Mouse (Mus musculus) activated CD4-positive, CD25-positive, alpha-beta regulatory T cell, adult 4 months (primary cell): ENCODE results near the gene Fbxw8. TPM values are rescaled to one million over a fixed set of nuclear protein-coding genes. Genes with fewer than 3 reads are reported as not detected.
A peak's percentile ranks its signal among the peaks of the same experiment; 100 is the strongest.

ENCODE experiments used
- ATAC-seq: one replicate; pipeline ENCODE4 v1.8.0; 2017
- polyA plus RNA-seq, 2 experiments: library from polyadenylated mRNA; unstranded; fragments of 100-300 nt; shearing (Covaris generic); gene quantifications; one replicate each; pipeline ENCODE4 v1.2.1; 2017

The Fbxw8 gene
- polyA plus RNA-seq, 2 experiments from 2014 or later = 3.1 to 3.6 TPM

DNA sequence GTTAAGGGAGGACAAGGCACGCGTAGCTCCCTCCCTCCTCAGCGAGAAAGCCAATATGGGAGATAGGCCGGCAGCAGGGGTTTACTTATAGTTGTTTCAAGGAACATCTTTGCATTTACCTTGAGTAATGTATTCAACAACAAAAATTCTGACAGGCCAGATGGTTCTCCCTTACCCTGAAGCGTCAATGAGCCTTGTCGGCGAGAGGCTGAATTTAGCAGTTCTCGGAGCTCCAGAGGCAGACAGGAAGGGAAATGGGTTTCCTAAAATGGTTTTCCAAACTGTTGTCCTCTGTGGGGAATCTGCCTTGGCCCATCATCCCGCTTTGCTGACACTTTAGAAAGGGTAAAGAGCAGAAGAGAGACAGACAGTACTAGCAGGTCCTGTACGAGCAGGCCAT is 48.6 kb downstream of the Fbxw8 start:
- ATAC-seq = no peak

DNA sequence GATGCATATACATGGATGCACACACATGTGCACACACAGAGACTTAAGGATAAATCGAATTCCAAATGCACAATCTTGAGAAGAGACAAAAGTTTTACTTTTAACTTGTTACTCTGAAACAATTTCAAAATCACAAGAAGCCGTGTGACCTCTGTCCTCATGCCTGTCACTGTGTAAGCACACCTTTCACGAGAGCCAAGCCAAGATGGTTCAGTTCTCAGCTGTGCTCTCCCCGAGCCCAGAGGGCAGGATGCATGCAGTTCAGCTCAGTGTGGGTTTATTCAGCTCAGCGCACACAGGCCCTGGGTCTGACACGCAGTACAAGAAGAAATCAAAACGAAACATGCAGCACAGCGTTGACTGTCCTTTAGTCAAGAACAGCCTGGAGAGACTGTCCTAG is 49.7 kb downstream of the Fbxw8 start:
- ATAC-seq = no peak

DNA sequence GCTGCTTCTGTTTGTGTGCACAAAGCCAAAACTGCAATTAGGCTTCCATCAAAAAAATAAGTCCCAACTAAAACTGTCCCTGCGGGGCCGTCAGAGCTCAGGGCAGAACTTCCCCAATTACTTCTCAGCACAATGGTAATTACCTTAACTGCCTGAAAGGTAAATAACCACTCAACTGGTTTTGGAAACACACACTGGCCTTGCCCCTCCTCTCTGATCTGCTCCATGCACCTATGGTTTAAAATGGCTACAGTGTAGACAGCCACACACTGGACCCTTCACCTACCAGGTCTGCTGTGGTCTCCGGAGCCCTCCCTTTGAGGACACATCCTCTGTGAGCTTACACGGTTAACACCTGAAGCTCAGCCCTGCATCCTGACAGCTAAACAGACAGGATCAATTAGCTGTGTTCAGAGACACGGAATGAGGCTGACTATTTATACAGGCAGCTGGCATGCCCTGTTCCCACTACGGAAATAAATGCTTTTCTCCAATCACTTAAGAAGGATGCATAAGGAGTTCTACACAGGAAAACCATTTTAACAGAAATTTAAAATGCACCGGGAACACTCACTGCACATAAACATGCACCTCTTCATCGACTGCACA is 55.3 kb downstream of the Fbxw8 start:
- no peak for ATAC-seq

DNA sequence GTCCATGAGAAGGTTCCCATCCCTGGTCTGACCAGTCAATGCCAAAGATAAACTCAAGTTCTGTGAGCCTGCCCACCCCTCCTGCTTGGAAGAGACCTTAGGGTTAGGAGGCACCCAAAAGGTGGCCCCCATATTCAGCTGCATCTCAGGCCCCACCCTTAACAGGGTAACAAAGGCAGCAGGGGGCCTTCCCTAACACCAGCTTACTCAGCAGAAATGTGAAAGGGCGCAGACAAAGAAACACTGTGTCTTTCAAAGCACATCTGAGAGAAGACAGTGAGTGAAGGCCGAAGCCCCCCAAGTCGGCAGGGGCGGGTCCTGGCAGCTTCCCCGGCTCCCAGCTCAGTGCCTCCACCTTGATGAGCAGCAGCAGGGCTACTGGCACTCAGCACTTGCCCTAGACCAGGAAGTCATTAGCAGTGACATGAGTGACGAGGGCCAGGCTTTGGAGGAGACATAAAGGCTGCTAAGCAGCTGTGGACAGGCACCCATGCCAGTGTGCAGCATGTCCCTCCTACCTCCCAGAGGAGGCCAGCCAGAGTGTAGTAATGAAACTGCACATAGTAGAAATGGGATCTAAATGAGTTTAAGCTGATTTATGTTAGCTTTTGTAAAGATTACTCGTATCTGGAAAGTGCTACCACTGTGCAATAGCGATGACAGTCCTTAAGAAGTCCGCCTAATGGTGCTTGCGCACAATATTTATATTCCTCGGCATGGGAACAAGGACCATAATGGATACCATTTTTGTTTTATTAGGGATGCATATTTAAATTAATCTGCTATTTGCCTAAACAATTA is 56.0 kb downstream of the Fbxw8 start:
- ATAC-seq = no peak

DNA sequence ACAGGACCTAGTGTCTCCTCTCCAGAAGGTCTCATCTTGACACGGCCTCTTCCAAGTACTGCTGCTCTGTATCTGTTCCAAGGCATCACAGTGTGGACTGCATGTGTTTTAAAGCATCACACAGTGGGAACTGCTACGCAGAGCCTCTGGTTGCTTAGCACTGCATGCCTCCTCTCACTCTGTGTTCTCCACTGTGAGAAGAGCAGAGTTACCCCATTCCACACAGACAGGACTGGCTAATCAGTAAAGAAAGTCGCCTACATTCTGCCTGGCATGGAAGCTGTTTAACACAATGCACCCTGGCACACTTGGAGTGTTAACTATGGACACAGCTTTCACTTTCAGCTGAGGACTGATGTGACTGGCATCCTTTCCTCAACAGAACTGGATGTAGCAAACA is 58.9 kb downstream of the Fbxw8 start:
- ATAC-seq = no peak

DNA sequence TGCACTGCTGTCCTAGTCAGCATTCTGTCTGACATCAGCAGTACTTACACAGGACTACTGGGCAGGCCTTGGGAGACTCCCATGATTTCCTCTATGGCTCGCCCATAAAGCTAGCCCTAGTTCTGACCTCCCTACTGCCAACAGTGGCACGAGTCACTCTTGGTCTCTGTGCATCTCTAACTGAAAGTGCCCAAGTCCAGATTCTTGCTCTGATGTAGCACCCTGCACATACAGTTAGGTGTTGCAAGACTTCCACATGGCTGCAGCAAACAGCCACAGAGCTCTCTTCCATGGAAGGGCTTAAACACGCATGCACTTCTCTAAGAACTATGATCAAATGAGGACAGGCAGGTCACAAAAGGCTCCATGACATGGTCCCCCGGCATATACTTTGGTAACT is 59.4 kb downstream of the Fbxw8 start:
- no peak for ATAC-seq

DNA sequence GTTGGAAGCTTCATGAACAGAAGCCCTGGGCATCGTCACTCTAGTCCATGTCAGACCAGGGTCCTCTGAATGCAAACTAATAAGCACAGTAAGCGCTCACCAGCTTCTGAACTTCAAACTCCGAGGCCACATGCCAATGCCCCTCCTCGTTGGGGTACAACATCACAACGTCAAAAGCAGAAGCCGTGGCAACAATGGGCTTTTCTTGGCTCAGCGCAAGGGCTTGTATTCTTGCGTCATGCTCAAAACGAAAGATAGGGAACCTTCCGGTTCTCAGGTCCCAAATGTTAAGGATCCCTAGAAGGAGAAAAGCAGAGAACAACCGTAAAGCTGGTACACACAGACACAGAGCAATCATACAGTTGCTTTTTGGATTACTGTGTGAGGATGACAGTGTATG is 59.8 kb downstream of the Fbxw8 start:
- ATAC-seq = no peak

DNA sequence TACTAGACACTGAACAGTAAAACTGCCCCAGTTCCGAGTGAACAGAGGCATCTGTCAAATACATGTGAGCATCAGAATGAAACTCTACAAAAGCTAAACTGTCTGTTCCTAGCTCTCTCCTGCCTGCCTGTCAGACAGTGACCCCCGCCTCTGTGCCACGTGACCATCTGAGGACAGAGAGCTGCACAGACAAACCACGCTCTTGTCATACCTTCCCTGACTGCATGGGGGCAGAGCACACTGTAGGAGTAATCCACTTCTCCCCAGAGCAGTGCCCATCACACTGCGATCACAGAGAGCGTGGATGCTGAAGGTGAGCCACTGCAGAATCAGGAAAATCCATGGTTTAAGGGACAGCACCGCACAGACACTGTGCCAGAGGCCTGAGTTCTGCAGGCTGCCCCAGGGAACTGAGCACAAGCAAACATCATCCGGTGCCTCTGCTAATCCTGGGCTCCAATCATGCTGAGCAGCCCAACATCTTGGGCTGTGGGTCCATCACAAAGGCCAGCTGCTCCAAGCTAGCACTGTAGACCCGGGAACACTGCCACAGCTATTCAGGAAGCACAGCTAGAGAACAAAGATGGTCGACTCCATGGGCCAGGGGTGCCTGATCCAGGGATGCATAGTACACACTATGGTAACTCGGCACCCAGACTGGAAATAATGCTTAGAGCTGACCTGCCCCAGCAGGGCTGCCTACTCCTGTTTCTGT is 61.8 kb downstream of the Fbxw8 start:
- no peak for ATAC-seq

DNA sequence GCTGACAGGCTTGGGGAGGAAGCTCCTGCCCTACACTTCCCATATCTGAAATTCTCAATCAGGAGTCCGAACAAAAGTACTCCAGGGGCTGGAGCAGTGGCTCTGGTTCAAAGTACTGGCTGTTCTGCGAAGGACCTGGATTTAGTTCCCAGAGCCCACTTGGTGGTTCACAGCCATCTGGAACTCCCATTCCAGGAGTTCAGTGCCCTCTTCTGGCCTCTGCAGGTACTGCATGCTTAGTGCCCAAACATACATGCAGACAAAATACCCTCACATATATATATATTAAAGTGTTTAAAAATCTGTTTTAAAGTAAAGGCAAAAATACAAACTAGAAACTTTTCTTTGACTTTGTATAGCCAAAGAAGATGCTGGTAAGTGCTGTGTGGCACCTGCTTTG is 64.4 kb downstream of the Fbxw8 start:
- ATAC-seq = no peak

DNA sequence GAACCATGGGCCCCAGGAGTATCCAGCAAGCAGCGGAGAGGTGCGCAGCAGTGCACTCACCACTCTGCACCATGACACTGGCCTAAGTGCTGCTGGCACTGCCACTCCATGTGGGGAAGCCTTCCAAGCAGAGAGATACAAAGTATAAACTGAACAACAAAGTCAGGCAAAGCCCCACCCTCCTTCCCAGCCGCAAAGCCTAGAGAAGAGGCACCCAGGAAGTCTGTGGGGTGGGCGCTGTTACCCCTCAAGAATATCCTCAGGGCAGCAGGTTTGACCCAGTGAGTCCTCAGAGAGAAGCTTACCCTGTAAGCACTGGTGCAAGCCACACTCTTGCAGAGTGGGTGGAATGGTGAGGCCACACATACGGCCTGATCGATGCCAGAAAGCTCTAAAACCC is 65.2 kb downstream of the Fbxw8 start:
- ATAC-seq = no peak

DNA sequence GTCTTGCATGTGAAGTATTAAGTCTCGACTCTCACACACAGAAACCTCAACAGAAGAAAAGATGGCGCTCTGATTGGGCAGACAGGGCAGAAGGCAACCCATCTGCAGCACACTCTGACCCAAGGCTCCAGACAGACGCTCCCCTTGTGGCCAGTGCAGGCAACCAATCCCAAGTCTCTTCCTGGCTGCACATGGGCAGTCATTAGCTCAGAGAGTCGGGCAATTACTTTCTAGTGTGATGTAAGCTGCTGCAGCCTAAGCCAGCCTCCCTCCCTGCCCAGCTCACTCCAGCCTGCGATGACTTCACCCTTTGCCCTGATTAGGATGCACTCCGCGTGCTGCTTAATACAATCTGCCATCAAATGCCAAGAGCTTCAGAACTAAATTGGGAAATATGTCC is 66.2 kb downstream of the Fbxw8 start:
- ATAC-seq = no peak

DNA sequence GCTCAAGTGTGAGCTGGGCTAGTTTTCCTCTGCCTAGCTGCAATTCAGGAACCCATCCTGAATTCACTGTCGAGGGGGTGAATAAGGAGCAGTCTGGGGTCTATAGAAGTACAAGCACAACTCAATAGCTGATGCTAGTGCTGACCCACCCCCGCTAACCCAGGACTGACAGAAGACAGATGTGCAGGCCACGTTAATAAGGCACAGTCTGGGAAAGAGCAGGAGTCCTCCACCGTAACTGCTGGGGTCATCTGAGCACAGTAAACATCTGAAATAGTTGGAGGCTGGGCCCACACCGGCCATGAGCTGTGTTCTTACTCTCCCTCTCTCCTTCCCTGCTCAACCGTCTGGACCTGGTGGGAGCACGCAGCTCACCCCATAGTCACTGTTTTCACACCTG is 68.3 kb downstream of the Fbxw8 start:
- no peak for ATAC-seq

DNA sequence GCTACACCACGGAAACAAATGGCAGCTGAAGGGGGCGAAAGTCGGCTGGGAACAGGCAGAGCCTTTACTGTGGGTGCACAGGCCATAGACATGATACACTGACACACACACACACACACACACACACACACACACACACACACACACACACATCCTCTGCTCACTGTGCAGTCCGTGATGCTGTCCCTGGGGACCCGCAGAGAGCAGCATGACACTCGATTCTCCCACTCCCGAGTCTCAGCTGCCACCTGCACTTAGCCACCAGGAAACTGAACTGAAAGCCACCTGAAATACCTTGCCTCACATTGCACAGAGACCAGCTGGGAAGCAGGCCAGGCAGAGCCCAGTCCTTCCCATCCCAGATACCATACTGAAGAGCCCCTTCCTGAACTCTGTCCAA is 70.0 kb downstream of the Fbxw8 start:
- ATAC-seq = no peak

DNA sequence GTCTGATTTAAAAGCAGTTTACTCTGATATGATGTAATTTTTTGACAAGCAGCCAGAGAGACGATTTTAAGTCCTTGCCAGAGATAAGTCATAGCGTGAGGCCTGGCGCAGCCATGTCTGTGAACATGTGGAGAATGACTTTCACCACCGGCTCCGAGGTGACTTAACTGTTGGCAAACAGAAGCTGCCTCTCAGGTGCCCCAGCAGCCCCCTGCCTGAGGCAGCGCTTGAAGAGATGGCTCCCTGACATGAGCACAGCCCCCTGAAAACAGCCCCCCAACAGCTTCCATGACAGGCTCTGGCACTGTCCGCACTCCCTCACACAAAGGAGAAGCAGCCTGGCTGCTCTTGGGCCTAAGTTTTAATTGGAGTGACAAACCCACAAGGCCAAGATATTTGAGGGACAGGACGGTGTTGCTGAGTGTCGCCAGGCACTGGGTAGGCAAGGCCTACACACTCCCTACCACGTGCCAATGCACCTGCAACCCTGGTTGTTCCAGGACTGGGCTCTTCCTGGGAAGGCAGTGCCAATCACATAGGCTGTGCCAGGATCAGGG is 71.0 kb downstream of the Fbxw8 start:
- ATAC-seq = no peak

DNA sequence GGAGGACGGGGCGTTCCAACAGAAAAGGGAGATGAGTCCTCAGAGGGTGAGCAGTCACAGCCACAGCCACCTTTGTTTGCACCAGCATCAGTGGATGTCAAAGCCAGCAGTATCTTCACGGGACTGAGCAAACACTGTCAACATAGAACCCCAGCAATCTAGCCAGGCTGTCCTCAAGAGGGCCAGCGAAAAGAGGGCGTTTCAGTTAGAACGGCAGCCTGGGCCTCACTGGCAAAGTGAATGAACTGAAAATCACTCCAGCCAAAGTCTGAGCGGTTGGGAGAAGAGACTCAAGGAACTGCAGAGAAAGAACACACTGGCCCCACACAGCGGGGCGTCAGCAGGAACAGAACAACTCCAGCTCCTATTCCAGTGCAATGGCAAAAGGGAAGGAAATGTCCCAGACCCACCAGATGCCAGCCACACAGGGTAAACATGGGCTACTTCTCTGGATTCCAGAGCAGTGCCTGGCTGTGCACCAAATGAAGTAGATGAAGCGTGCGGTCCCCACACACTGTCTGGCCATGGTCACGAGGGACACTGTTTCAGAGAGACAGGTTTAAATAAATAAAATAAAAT is 72.1 kb downstream of the Fbxw8 start:
- ATAC-seq = no peak

DNA sequence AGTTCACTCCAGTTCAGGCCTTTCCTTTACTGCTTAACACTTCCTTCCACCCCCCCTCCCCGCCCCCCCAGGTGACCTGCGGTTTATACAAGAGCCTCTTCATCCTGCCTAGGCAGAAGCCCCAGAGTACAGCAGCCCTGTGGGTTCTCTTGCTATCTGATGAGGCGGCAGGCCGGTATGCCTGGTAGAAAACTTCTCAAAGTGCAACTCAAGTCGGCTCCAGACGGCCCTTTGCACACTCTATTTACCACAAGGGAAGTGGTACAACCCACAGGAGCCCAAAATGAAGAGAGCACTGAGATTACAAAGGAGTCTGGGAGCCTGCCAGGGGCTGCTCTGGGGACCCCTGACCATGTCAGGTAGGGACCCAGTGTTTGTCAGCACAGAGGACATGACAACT is 73.3 kb downstream of the Fbxw8 start:
- ATAC-seq = peak; percentile 95

DNA sequence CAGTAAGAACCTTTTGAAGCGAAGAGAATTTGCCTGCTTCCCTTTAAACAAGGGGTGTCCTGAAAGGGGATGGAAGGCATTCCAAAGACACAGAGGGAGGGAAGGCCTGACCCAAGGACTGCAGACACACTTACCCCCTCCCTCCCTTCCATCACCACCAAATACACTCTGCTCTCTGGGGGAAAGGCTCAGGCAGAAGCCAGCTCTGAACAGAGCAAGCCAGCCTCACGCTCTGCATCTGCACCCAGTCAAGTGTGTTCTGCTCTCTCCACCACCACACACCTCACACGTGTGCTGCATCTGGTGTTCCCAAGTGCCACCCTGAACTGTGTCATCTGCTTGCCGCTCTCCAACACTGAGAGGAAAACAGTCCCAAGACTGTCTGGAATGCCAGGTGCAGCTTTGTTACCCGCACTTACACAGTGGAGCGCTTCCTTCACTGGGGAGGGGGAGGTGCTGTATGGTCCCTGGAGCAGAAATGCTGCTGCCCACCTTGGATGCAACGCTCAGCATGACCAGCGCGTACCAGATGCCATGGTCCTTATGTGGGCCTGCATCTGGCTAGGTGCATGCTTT is 73.8 kb downstream of the Fbxw8 start:
- ATAC-seq = no peak

DNA sequence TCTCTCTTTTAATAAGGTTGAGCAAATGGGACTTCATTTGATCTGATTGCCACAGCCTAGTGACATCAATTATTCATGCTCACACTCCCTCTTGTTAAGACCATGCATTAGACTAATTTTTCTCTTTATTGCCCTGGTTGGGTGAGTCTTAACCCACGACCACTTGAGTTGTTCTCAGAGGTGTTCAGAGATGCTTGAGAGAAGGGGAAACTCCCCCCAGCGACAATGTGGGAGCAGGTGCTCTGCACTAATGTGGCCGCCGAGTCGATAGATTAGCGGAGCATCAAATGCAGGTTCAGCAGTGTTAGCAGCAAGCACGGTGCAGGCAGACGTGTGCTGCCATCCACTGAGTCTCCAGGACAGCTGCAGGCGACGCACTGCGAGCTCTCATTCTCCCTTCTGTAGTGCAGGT is 75.4 kb downstream of the Fbxw8 start:
- ATAC-seq = no peak

DNA sequence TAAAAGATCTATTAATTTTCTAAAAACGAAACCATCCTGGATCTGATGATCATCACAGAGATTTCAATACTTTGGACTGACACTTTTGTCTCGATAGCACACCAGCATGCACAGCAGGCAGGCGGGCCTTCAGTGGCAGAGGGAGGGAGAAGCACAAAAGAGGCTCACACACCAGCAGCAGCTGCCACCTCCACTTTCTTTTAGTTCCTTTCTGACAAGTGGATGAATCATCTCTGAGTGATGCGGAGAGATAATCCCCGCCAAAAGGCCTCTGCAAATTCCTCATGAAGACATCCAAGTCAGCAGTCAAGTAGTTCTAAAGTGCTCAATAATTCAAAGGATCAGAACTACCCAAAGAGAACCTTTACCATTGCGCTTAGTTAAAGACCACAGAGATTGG is 75.9 kb downstream of the Fbxw8 start:
- ATAC-seq = no peak

DNA sequence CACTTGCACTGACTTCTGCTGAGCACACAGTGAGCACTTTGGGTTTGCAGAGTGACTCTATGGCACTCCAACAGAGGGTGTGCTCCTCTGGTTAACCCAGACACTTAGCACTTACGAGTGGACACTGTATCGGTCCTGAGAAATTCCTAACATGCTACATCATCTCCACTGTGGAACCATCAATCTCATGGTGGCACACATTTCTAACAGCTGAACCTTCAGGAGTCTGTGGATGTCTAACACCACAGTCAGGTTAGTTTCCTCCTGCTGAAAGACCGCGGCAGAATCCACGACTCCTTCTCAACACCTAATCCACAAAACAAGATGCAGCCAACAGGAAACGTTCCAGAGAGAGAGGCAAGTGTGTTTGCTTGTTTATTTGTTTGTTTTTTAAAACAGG is 76.7 kb downstream of the Fbxw8 start:
- no peak for ATAC-seq

DNA sequence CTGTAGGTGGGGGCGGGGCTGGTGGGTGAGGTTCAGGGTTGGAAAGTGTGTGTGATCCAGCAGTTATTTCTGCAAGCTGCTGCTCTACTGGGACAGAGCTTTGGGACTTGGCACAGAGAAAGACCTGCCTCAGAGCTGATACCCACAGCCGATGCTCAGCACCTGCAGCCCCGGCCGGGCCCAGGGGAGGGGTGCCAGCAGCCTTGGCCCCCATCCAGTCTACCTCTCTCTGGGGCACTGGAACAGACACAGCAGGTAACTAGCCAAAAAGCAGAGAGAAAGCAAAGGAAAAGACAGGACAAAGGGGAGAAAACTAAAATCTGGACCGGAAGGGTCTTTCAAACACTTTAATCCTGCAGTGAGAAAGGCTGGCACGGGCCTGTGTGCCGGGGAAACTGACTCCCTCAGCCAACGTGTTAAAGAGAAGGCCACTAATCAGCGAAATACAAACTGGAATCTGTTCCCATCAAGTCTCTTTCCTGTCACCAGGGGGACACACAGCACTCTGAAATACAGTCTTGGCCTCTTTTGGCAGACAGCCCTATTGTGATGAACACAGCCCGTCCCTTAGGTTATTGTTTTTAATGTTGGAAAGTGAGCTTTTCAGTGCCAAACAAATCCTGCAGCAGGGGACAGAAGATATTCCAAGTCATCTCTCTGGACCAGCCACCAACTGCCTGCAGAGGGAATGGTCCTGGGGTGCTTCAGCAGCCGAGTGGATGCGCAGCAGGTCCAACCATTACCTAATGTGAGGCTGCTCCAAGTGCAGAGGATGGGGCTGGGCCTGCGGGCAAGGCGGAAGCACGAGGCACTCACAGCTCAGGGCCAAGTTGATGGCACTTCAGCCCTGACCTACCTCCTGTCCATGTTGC is 78.3 kb downstream of the Fbxw8 start:
- ATAC-seq = no peak

DNA sequence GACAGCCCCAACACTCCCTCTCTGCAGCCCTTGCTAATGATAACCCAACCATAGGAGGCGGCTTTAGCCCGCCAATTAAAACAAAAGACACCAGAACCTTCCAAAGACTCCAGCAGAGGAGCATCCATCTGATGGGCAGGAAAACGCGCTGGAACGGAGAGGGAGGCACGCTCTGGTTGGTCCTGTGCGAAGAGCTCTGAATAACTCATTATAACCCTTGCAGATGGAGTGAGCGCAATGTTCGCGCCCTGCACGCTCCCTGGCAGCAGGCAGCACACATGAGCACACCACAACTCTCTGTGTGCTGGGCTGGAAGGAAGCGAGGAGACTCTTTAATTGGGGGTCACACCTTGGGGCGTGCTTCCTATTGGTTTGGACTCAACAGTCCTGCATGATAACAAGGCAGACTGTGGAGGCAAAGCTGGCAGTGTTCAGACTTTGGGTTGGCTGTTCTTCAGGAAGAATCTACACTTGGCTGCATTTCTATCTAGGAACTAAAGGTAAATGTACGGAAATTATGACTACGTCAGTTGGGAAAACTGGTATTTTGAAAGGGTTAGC is 82.0 kb downstream of the Fbxw8 start:
- no peak for ATAC-seq
